Mouse (Mus musculus) granulocyte monocyte progenitor cell, adult 5-6 weeks (primary cell): ENCODE data around the gene Zfp663. TPM values are rescaled to one million over a fixed set of nuclear protein-coding genes. Genes with fewer than 3 reads are reported as not detected.

Experiments used
- total RNA-seq, 2 experiments: library from RNA; stranded (forward) in 1 of 2; stranded (reverse) in 1 of 2; fragments of 200-712, 200-1000 nt in 1 of 2; fragments of >200 nt in 1 of 2; fragmentation: Nextera tagmentation in 1 of 2; gene quantifications; 2 replicates each; pipeline ENCODE4 v1.2.3; 2014 to 2017

Gene Zfp663
- total RNA-seq, 2 experiments from 2014 or later: not detected

Other genes starting within 250 kb of the Zfp663 start
- not detected in 2 replicates for gene Cdh22, start 133.9 kb downstream of the Zfp663 start, total RNA-seq (2014; fragmentation: Nextera tagmentation)
- gene Cdh22, start 133.9 kb downstream of the Zfp663 start, total RNA-seq (2017): not detected in 2 replicates
- 90.6 and 93.9 TPM in 2 replicates for gene Slc35c2, start 80.9 kb downstream of the Zfp663 start, total RNA-seq (2014; fragmentation: Nextera tagmentation)
- 79.6 and 89.9 TPM in 2 replicates for gene Slc35c2, start 80.9 kb downstream of the Zfp663 start, total RNA-seq (2017)
- gene Elmo2, start 42.2 kb downstream of the Zfp663 start, total RNA-seq (2014; fragmentation: Nextera tagmentation): 53.2 and 57.9 TPM in 2 replicates
- 28.5 and 38.8 TPM in 2 replicates for gene Elmo2, start 42.2 kb downstream of the Zfp663 start, total RNA-seq (2017)
- not detected in 2 replicates for gene Zfp334, start 19.5 kb upstream of the Zfp663 start, total RNA-seq (2014; fragmentation: Nextera tagmentation)
- gene Zfp334, start 19.5 kb upstream of the Zfp663 start, total RNA-seq (2017): not detected in 2 replicates
- gene Ocstamp, start 31.7 kb upstream of the Zfp663 start, total RNA-seq (2014; fragmentation: Nextera tagmentation): not detected in 2 replicates
- gene Ocstamp, start 31.7 kb upstream of the Zfp663 start, total RNA-seq (2017): not detected in 2 replicates
- gene Slc13a3, start 104.5 kb upstream of the Zfp663 start, total RNA-seq (2014; fragmentation: Nextera tagmentation): not detected in 2 replicates
- gene Slc13a3, start 104.5 kb upstream of the Zfp663 start, total RNA-seq (2017): 0.04 and 0.67 TPM in 2 replicates
- 4.6 and 7.0 TPM in 2 replicates for gene Trp53rka, start 124.6 kb upstream of the Zfp663 start, total RNA-seq (2014; fragmentation: Nextera tagmentation)
- gene Trp53rka, start 124.6 kb upstream of the Zfp663 start, total RNA-seq (2017): 8.4 and 15.7 TPM in 2 replicates
- gene Slc2a10, start 135.1 kb upstream of the Zfp663 start, total RNA-seq (2014; fragmentation: Nextera tagmentation): 0.21 and 1.3 TPM in 2 replicates
- not detected in 2 replicates for gene Slc2a10, start 135.1 kb upstream of the Zfp663 start, total RNA-seq (2017)
- 6.0 TPM in 1 of 2 replicates, not detected in the other for gene Eya2, start 226.3 kb upstream of the Zfp663 start, total RNA-seq (2014; fragmentation: Nextera tagmentation)
- gene Eya2, start 226.3 kb upstream of the Zfp663 start, total RNA-seq (2017): 0.30 and 1.4 TPM in 2 replicates